Mouse (Mus musculus) liver, embryonic 14 days (tissue): ENCODE results near the gene Amfr. TPM values are rescaled to one million over a fixed set of nuclear protein-coding genes. Genes with fewer than 3 reads are reported as not detected.

ENCODE experiments used
- polyA plus RNA-seq: library from polyadenylated mRNA; depleted of rRNA; stranded (reverse); fragments of >200 nt; gene quantifications from 2 replicates; pipeline ENCODE4 v1.2.3, GENCODE M21; 2012; rRNA removed

Amfr gene
- polyA plus RNA-seq = 35.0 and 41.4 TPM in 2 replicates

DNA sequence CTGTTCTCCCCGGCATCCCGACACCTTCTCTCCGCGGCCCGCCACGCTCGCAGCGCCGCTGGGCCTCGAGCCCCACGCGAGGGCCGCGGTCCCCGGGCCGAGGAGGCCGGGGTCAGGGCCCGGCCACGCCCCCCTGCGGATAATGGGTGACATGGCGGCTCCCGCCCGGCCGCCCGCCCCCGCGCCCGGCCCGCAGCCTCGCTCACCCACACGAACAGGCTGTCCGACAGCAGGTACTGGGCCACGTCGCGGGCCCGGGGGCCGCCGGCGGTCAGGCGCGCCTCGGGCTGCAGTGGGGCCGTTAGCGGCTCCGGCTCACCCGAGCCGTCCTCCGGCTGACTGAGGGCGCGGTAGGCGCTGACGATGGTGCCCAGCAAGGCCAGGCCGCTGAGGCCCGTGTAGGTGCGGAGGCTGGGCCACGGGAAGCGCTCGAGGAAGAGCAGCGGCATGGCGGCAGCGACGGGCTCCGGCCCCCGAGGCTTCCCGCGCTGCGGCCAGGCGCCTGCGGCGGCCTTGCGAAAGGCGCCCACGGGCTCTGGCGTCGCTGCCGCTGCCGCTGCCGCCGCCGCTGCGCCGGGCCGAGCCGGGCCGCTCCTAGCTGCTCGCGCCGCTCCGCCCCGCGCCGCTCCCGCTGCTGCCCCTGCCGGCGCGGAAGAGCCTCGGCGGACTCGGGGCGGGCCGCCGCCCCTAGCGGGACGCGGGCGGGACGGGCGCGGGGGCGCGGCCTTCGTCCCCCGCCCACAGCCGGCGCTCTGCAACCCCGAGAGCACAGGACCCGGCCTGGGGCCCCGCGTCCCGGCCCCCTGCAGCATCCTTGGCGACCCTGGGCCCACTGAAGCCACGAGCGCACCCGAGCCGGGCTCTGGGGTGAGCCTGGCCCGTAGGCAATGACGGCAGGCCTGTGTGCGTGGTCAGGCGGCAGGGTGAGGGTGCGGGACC, at the start of gene Amfr:
Amfr (minus strand) TSS at position 830 of the 939 bp plus-strand sequence.

DNA sequence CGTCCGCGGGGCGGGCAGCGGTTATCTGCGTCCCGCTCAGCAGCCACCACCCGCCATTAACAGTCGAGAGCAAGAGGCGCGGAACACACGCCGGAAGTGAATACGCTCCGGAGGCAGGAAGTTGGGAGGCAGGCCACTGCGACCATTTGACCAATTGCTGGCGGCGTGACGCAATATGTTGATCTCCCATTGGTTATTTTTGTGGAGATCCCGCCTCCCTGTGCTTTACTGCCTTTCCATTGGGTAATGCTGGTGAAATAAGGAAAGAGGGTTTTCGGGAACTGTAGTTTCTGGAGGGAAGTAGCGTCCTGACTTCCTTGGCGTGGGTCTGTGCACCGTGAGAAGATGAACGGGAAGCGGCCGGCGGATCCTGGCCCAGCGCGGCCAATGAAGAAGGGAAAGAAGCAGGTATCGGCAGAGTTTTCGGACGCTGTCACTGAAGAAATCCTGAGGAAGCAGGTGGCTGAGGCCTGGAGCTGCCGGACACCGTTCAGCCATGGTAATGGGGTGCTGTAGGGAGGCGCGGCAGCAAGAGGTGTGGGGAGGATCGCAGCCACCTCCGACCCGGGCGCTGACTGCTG, 24.4 kb upstream of the Amfr start, which contains the start of the genes Nudt21 and Ogfod1:
Nudt21 (minus strand) TSS at position 88 of the 581 bp plus-strand sequence.
Ogfod1 (plus strand) TSS at position 255 of the 581 bp plus-strand sequence.

Other genes starting within 250 kb of the Amfr start
- gene Gnao1, start 202.9 kb downstream of the Amfr start, polyA plus RNA-seq = 0.45 and 1.5 TPM in 2 replicates
- gene Nudt21, start 24.2 kb upstream of the Amfr start, polyA plus RNA-seq = 34.3 and 38.5 TPM in 2 replicates
- 3.1 and 3.3 TPM in 2 replicates for gene Ogfod1, start 24.4 kb upstream of the Amfr start, polyA plus RNA-seq
- 4.1 and 4.4 TPM in 2 replicates for gene Bbs2, start 86.1 kb upstream of the Amfr start, polyA plus RNA-seq
- 1.2 and 2.2 TPM in 2 replicates for gene Mt4, start 124.4 kb upstream of the Amfr start, polyA plus RNA-seq
- gene Mt3, start 139.8 kb upstream of the Amfr start, polyA plus RNA-seq = 0.18 and 0.37 TPM in 2 replicates
- 1,467 and 1,952 TPM in 2 replicates for gene Mt2, start 159.8 kb upstream of the Amfr start, polyA plus RNA-seq
- gene Mt1, start 166.2 kb upstream of the Amfr start, polyA plus RNA-seq = 2,043 and 2,631 TPM in 2 replicates
- gene Nup93, start 201.7 kb upstream of the Amfr start, polyA plus RNA-seq = 27.6 and 31.3 TPM in 2 replicates